Mouse (Mus musculus) right cerebral cortex, postnatal 4 days (tissue): ENCODE results near the gene Shroom3.

ENCODE experiments used
- DNase-seq: peaks from one replicate; pipeline ENCODE4 v3.0.0-alpha.2; 2022

Gene Shroom3

GRCm38 (mm10) chr5:92984692-92985091 lies 301.5 kb downstream of the Shroom3 start:
- DNase-seq, result no peak

GRCm38 (mm10) chr5:92985391-92985790 lies 302.2 kb downstream of the Shroom3 start:
- DNase-seq, result no peak

GRCm38 (mm10) chr5:92986651-92987610 lies 303.7 kb downstream of the Shroom3 start:
- no peak for DNase-seq

GRCm38 (mm10) chr5:92987891-92988768 lies 304.9 kb downstream of the Shroom3 start:
- DNase-seq, result no peak

GRCm38 (mm10) chr5:92988769-92989356 lies 305.6 kb downstream of the Shroom3 start:
- no peak for DNase-seq

GRCm38 (mm10) chr5:92992106-92992505 lies 308.9 kb downstream of the Shroom3 start:
- DNase-seq, result no peak

GRCm38 (mm10) chr5:92994309-92994708 lies 311.1 kb downstream of the Shroom3 start:
- no peak for DNase-seq

- DNase-seq, result no peak
Observed at GRCm38 (mm10) chr5:92994861-92995260, 311.6 kb downstream of the Shroom3 start.

- no peak for DNase-seq
Observed at GRCm38 (mm10) chr5:92997428-92998120, 314.3 kb downstream of the Shroom3 start.

GRCm38 (mm10) chr5:92998494-92999016 lies 315.3 kb downstream of the Shroom3 start:
- DNase-seq, result no peak

- no peak for DNase-seq
Observed at GRCm38 (mm10) chr5:93000060-93000459, 316.8 kb downstream of the Shroom3 start.

GRCm38 (mm10) chr5:93000774-93001757 lies 317.8 kb downstream of the Shroom3 start:
- peak; percentile 25 for DNase-seq

- no peak for DNase-seq
Observed at GRCm38 (mm10) chr5:93002615-93003014, 319.4 kb downstream of the Shroom3 start.

- DNase-seq, result peak; percentile 12
Observed at GRCm38 (mm10) chr5:93005229-93005814, 322.1 kb downstream of the Shroom3 start.

- DNase-seq, result no peak
Observed at GRCm38 (mm10) chr5:93005815-93006341, 322.6 kb downstream of the Shroom3 start.

GRCm38 (mm10) chr5:93008256-93008655 lies 325.0 kb downstream of the Shroom3 start:
- no peak for DNase-seq
